Comparison of ENCODE assay signal across 10 mouse cellular contexts in genomic region chr9:37030347-37031213, GRCm38 (mm10).
A peak's percentile ranks its signal among the peaks of the same experiment; 100 is the strongest.
DNase-seq lines count a peak whose midpoint lies in the region; ATAC-seq lines count a peak whose summit lies in the region.
"Had no signal": no experiment of that assay in that cellular context is flagged by ENCODE, and none has a peak within 500 bp of the region (broad histone marks: within the 10 kb centered on the region; RNA-seq: fewer than 3 reads in every experiment).

No protein-coding gene starts in this region.

- H3K4me3 ChIP-seq in heart, embryonic 15.5 days, result no peak overlapping the region
- H3K4me3 ChIP-seq in embryonic facial prominence, embryonic 12.5 days, result no peak overlapping the region
- no peak overlapping the region for H3K4me3 ChIP-seq in intestine, embryonic 15.5 days (replicated peaks)
- no peak overlapping the region for H3K4me3 ChIP-seq in neural tube, embryonic 14.5 days (ENCODE audit: low read depth, low read length)

- no peaks in the 10 kb centered on the region for H3K27me3 ChIP-seq in heart, embryonic 15.5 days
- no peaks in the 10 kb centered on the region for H3K27me3 ChIP-seq in embryonic facial prominence, embryonic 12.5 days
- H3K27me3 ChIP-seq in intestine, embryonic 15.5 days (replicated peaks), result no peaks in the 10 kb centered on the region
- no peaks in the 10 kb centered on the region for H3K27me3 ChIP-seq in neural tube, embryonic 14.5 days (ENCODE audit: control insufficient read depth, insufficient read depth, low read length)

- H3K9me3 ChIP-seq in heart, embryonic 15.5 days (replicated peaks), result no peaks in the 10 kb centered on the region
- no peaks in the 10 kb centered on the region for H3K9me3 ChIP-seq in embryonic facial prominence, embryonic 12.5 days
- no peaks in the 10 kb centered on the region for H3K9me3 ChIP-seq in intestine, embryonic 15.5 days
- no peaks in the 10 kb centered on the region for H3K9me3 ChIP-seq in neural tube, embryonic 14.5 days (ENCODE audit: control insufficient read depth, low read length)

- 28% methylated on average over 9 of the region's 9 CpGs for WGBS in heart, embryonic 15.5 days
- 15% methylated on average over 9 of the region's 9 CpGs for WGBS in embryonic facial prominence, embryonic 12.5 days
- 32% methylated on average over 9 of the region's 9 CpGs for WGBS in intestine, embryonic 15.5 days
- 36% methylated on average over 9 of the region's 9 CpGs for WGBS in neural tube, embryonic 14.5 days

- H3K4me1 ChIP-seq in heart, embryonic 15.5 days (replicated peaks), result peaks cover 14% of the 10 kb centered on the region
- H3K4me1 ChIP-seq in embryonic facial prominence, embryonic 12.5 days, result peaks cover 49% of the 10 kb centered on the region
- H3K4me1 ChIP-seq in intestine, embryonic 15.5 days (replicated peaks), result peaks cover 30% of the 10 kb centered on the region
- peaks cover 38% of the 10 kb centered on the region for H3K4me1 ChIP-seq in neural tube, embryonic 14.5 days (ENCODE audit: control insufficient read depth, insufficient read depth, low read length)

- ATAC-seq in heart, embryonic 15.5 days (replicated peaks; ENCODE audit: insufficient number of reproducible peaks, insufficient read depth, low FRiP score, low read depth), result peak; percentile 40
- peak; percentile 84 for ATAC-seq in embryonic facial prominence, embryonic 12.5 days (ENCODE audit: insufficient number of reproducible peaks, insufficient read depth, low FRiP score, low TSS enrichment)
- peak; percentile 80 for ATAC-seq in intestine, embryonic 15.5 days
- no peak for ATAC-seq in neural tube, embryonic 14.5 days (ENCODE audit: low read depth)

- no peak for DNase-seq in heart, adult 8-10 months (ENCODE audit: low spot score)
- no peak for DNase-seq in cerebellum, adult 8-10 months
- no peak for DNase-seq in right cerebral cortex, postnatal 36 days (ENCODE audit: low spot score in 2 of 2)
- no peak for DNase-seq in adrenal gland, adult 18-20 months (ENCODE audit: low spot score in 2 of 2)
- DNase-seq: adrenal gland, postnatal 36 days; kidney, adult 8-10 months had no signal

- H3K4me2 ChIP-seq in heart, embryonic 15.5 days, result no peak overlapping the region
- H3K4me2 ChIP-seq in embryonic facial prominence, embryonic 12.5 days (replicated peaks), result peak overlapping the region; percentile 23; the same call in 1 of the 2 replicates
- no peak overlapping the region for H3K4me2 ChIP-seq in intestine, embryonic 15.5 days (replicated peaks)
- H3K4me2 ChIP-seq in neural tube, embryonic 14.5 days (ENCODE audit: low read depth, low read length), result no peak overlapping the region

- no peaks in the 10 kb centered on the region for H3K36me3 ChIP-seq in heart, embryonic 15.5 days
- no peaks in the 10 kb centered on the region for H3K36me3 ChIP-seq in embryonic facial prominence, embryonic 12.5 days
- H3K36me3 ChIP-seq in intestine, embryonic 15.5 days, result no peaks in the 10 kb centered on the region
- H3K36me3 ChIP-seq in neural tube, embryonic 14.5 days (ENCODE audit: control insufficient read depth, insufficient read depth, low read length), result no peaks in the 10 kb centered on the region

- no peak overlapping the region for H3K9ac ChIP-seq in heart, embryonic 15.5 days
- H3K9ac ChIP-seq in embryonic facial prominence, embryonic 12.5 days, result no peak overlapping the region
- H3K9ac ChIP-seq in intestine, embryonic 15.5 days, result no peak overlapping the region
- H3K9ac ChIP-seq in neural tube, embryonic 14.5 days (replicated peaks; ENCODE audit: low read depth, low read length), result no peak overlapping the region

- 0 out of 2 replicates have a peak overlapping the region, but pooled peaks have one; percentile 16 for H3K27ac ChIP-seq in heart, embryonic 15.5 days
- peak overlapping the region; percentile 79 for H3K27ac ChIP-seq in embryonic facial prominence, embryonic 12.5 days
- peak overlapping the region; percentile 63 for H3K27ac ChIP-seq in intestine, embryonic 15.5 days
- peak overlapping the region; percentile 52 for H3K27ac ChIP-seq in neural tube, embryonic 14.5 days (ENCODE audit: low read depth, low read length)

Comparison
In these comparisons a context has a peak if more than half of its experiments do, and no peak if none do; other contexts are left out.
1. H3K27ac ChIP-seq: peak in every context shown above with its lines; median percentile 79 in embryonic facial prominence, embryonic 12.5 days; 63 in intestine, embryonic 15.5 days; 52 in neural tube, embryonic 14.5 days; 16 in heart, embryonic 15.5 days.